Mouse (Mus musculus) MEL (cell line): ENCODE measurements around the gene Agtr1a. TPM values are rescaled to one million over a fixed set of nuclear protein-coding genes. Genes with fewer than 3 reads are reported as not detected.

Experiments used
- DNase-seq: peaks from one replicate; pipeline ENCODE4 v3.0.0; 2011; ENCODE audit warnings: low read depth, low spot score
- H3K27ac ChIP-seq: 2 replicates; pipeline ENCODE4 v1.5.1; 2012; ENCODE audit warnings: low read depth, mild to moderate bottlenecking, control low read depth, low read length, moderate library complexity; ENCODE audit not compliant: control insufficient read depth
- H3K27me3 ChIP-seq, 2 experiments: fragments of 150-350 bp in 1 of 2; sonication (generic) in 1 of 2; 2 replicates each; pipeline ENCODE4 v1.6.1; 2012; ENCODE audit warnings: low read length in 2 of 2, mild to moderate bottlenecking in 2 of 2, improper control_type of control experiment in 1 of 2, moderate library complexity in 1 of 2; ENCODE audit not compliant: insufficient read depth in 2 of 2, control insufficient read depth in 1 of 2
- H3K36me3 ChIP-seq, 2 experiments: 2 replicates each; pipeline ENCODE4 v1.6.1; 2012 to 2014; ENCODE audit warnings: low read length in 2 of 2, improper control_type of control experiment in 1 of 2, inconsistent platforms in 1 of 2, mild to moderate bottlenecking in 1 of 2; ENCODE audit not compliant: insufficient read depth in 2 of 2, control insufficient read depth in 1 of 2
- H3K4me1 ChIP-seq, 2 experiments: fragments of 150-350 bp in 1 of 2; sonication (generic) in 1 of 2; 2 replicates each; pipeline ENCODE4 v1.6.1; 2012; ENCODE audit warnings: low read length in 2 of 2, improper control_type of control experiment in 1 of 2, mild to moderate bottlenecking in 1 of 2; ENCODE audit not compliant: insufficient read depth in 2 of 2, control insufficient read depth in 1 of 2
- H3K4me3 ChIP-seq, 2 experiments: fragments of 150-350 bp in 1 of 2; sonication (generic) in 1 of 2; 2 replicates each; pipeline ENCODE4 v1.5.1; 2012; ENCODE audit warnings: low read depth in 2 of 2, low read length in 2 of 2, mild to moderate bottlenecking in 2 of 2, moderate library complexity in 2 of 2, control low read depth in 1 of 2, improper control_type of control experiment in 1 of 2; ENCODE audit not compliant: control insufficient read depth in 1 of 2, insufficient read depth in 1 of 2
- H3K79me2 ChIP-seq: 2 replicates; pipeline ENCODE4 v1.6.1; 2012; ENCODE audit warnings: mild to moderate bottlenecking, low read length, moderate library complexity; ENCODE audit not compliant: control insufficient read depth, poor library complexity, insufficient read depth
- H3K9ac ChIP-seq: 2 replicates; pipeline ENCODE4 v1.6.1; 2012; ENCODE audit warnings: low read depth, mild to moderate bottlenecking, control low read depth, low read length, moderate library complexity; ENCODE audit not compliant: control insufficient read depth, poor library complexity, severe bottlenecking
- H3K9me3 ChIP-seq: fragments of 150-350 bp; sonication (generic); replicated peaks from 2 replicates; pipeline ENCODE4 v1.6.1; 2012; ENCODE audit warnings: mild to moderate bottlenecking, low read length, improper control_type of control experiment, moderate library complexity; ENCODE audit not compliant: insufficient read depth
- CTCF ChIP-seq, 3 experiments: IDR thresholded peaks in 2 of 3; conservative IDR thresholded peaks in 1 of 3; 2 replicates each; pipeline ENCODE4 v1.5.1; 2011 to 2012; ENCODE audit warnings: low read length in 3 of 3, low read depth in 2 of 3, mild to moderate bottlenecking in 2 of 3, improper control_type of control experiment in 1 of 3, inconsistent platforms in 1 of 3, mixed read lengths in 1 of 3, moderate library complexity in 1 of 3; ENCODE audit not compliant: control insufficient read depth in 1 of 3, insufficient read depth in 1 of 3, poor library complexity in 1 of 3, severe bottlenecking in 1 of 3
- E2F4 ChIP-seq: IDR thresholded peaks from 2 replicates; pipeline ENCODE4 v1.6.1; 2011; ENCODE audit warnings: low read depth, low read length, improper control_type of control experiment, borderline replicate concordance
- ETS1 ChIP-seq: IDR thresholded peaks from 2 replicates; pipeline ENCODE4 v1.6.1; 2012; ENCODE audit warnings: low read depth, mild to moderate bottlenecking, inconsistent platforms, low read length, improper control_type of control experiment, moderate library complexity
- JUND ChIP-seq: IDR thresholded peaks from 2 replicates; pipeline ENCODE4 v1.6.1; 2011; ENCODE audit warnings: low read depth, mild to moderate bottlenecking, improper control_type of control experiment, low read length
- KAT2A ChIP-seq: conservative IDR thresholded peaks from 2 replicates; pipeline ENCODE4 v1.6.1; 2012; ENCODE audit warnings: low read depth, low read length, improper control_type of control experiment, inconsistent platforms
- MAX ChIP-seq: IDR thresholded peaks from 2 replicates; pipeline ENCODE4 v1.6.1; 2011; ENCODE audit warnings: low read length, improper control_type of control experiment
- MAZ ChIP-seq: IDR thresholded peaks from 2 replicates; pipeline ENCODE4 v1.6.1; 2012; ENCODE audit warnings: low read depth, mild to moderate bottlenecking, inconsistent platforms, low read length, improper control_type of control experiment
- MEF2A ChIP-seq: IDR thresholded peaks from 2 replicates; pipeline ENCODE4 v1.6.1; 2014; ENCODE audit warnings: low read depth, mild to moderate bottlenecking, inconsistent platforms, low read length, improper control_type of control experiment; ENCODE audit not compliant: poor library complexity, insufficient replicate concordance, severe bottlenecking; ENCODE audit errors: extremely low read depth
- TCF12 ChIP-seq: IDR thresholded peaks from 2 replicates; pipeline ENCODE4 v1.6.1; 2014; ENCODE audit warnings: low read depth, mild to moderate bottlenecking, inconsistent platforms, low read length, improper control_type of control experiment, moderate library complexity
- USF1 ChIP-seq: IDR thresholded peaks from 2 replicates; pipeline ENCODE4 v1.6.1; 2014; ENCODE audit warnings: low read depth, mild to moderate bottlenecking, inconsistent platforms, low read length, improper control_type of control experiment, moderate library complexity
- ZKSCAN1 ChIP-seq: IDR thresholded peaks from 2 replicates; pipeline ENCODE4 v1.6.1; 2012; ENCODE audit warnings: low read depth, mild to moderate bottlenecking, inconsistent platforms, low read length, improper control_type of control experiment, moderate library complexity
- polyA plus RNA-seq, 2 experiments: library from polyadenylated mRNA; stranded (reverse) in 1 of 2; unstranded in 1 of 2; fragments of >175 nt in 1 of 2; fragments of >200 nt in 1 of 2; gene quantifications; 2 replicates each; pipeline versions ENCODE4 v1.2.1 to v1.2.4; 2012; ENCODE audit warnings: low replicate concordance in 2 of 2, low read depth in 1 of 2; ENCODE audit not compliant: insufficient read length in 2 of 2, insufficient read depth in 1 of 2, missing spikeins in 1 of 2
- total RNA-seq: library from RNA; depleted of rRNA; stranded (reverse); fragments of 300-350 nt; gene quantifications from 2 replicates; pipeline ENCODE4 v1.2.3, GENCODE M21; 2012

Gene Agtr1a
- total and polyA plus RNA-seq, 3 experiments = 2.7 to 3.0 TPM; not detected in 1

DNA sequence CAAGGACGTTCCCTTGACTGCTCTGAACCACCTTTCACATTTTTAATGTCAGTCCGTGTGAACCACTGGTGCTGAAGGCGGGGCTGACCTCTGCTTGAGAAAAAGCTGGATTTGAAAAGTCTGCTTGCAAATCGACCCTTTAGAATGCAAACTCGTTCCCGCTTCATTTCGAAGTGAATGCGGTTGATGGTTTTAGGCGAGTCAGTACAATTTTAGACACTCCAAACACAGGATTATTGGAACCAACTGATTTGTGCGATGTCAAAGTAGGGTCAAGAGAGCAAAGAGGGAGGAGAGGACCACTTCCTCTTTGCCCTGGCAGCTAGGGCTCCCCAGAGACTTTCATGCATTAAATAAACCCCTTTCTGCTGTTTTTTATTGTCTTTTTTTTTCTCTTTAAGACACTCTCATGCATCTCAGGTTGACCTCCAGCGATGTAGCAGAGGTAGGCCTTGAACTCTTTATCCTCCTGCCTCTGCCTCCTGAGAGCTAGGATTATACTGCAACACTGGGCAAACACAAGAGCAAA is 27.9 kb downstream of the Agtr1a start:
- H3K9me3 ChIP-seq = no peaks in the 10 kb centered on the region
- no peaks in the 10 kb centered on the region for H3K27me3 ChIP-seq
- no peak overlapping the region for H3K9ac ChIP-seq
- H3K27ac ChIP-seq = no peak overlapping the region
- no peaks in the 10 kb centered on the region for H3K79me2 ChIP-seq
- H3K4me3 ChIP-seq = no peak overlapping the region
- no peak for TF ChIP-seq MAZ
- DNase-seq = no peak
- no peaks in the 10 kb centered on the region for H3K36me3 ChIP-seq
- H3K4me1 ChIP-seq = no peaks in the 10 kb centered on the region

- H3K27me3 ChIP-seq = no peaks in the 10 kb centered on the region
- H3K9ac ChIP-seq = no peak overlapping the region
Measured at GRCm38 (mm10) chr13:30364780-30365179, 28.5 kb downstream of the Agtr1a start.

GRCm38 (mm10) chr13:30365378-30365777 is 29.1 kb downstream of the Agtr1a start:
- DNase-seq = no peak
- no peak overlapping the region for H3K4me3 ChIP-seq
- H3K36me3 ChIP-seq = no peaks in the 10 kb centered on the region
- no peak overlapping the region for H3K9ac ChIP-seq
- no peaks in the 10 kb centered on the region for H3K4me1 ChIP-seq
- no peaks in the 10 kb centered on the region for H3K27me3 ChIP-seq
- no peaks in the 10 kb centered on the region for H3K79me2 ChIP-seq
- no peak overlapping the region for H3K27ac ChIP-seq
- H3K9me3 ChIP-seq = no peaks in the 10 kb centered on the region
- TF ChIP-seq JUND = no peak
- TF ChIP-seq ETS1 = no peak
- TF ChIP-seq, all 39 proteins: peak for 0

More at GRCm38 (mm10) chr13:30364780-30365179, 28.5 kb downstream of the Agtr1a start:
- no peak overlapping the region for H3K4me3 ChIP-seq
- no peak for DNase-seq
- H3K9me3 ChIP-seq = no peaks in the 10 kb centered on the region
- no peaks in the 10 kb centered on the region for H3K36me3 ChIP-seq
- no peaks in the 10 kb centered on the region for H3K79me2 ChIP-seq
- H3K27ac ChIP-seq = no peak overlapping the region
- no peaks in the 10 kb centered on the region for H3K4me1 ChIP-seq
- no peak for TF ChIP-seq MAX
- TF ChIP-seq CTCF (IDR thresholded peaks at IDR 0.05 in 2 of 3, conservative IDR thresholded peaks at IDR 0.05 in 1 of 3; ENCODE audit: control insufficient read depth in 1 of 3, insufficient read depth in 1 of 3, low read depth in 2 of 3, low read length in 3 of 3, poor library complexity in 1 of 3, severe bottlenecking in 1 of 3) = no peak
- TF ChIP-seq ZKSCAN1 = no peak
- TF ChIP-seq USF1 = no peak
- TF ChIP-seq MAZ = no peak
- no peak for TF ChIP-seq TCF12
- TF ChIP-seq KAT2A = no peak
- no peak for TF ChIP-seq MEF2A
- no peak for TF ChIP-seq E2F4
- TF ChIP-seq, all 39 proteins: peak for 0
